In genomic region chr4:133101751-133102150, GRCm38 (mm10) we compare ENCODE assay signal across 13 mouse cellular contexts. TPM values are rescaled to one million over a fixed set of nuclear protein-coding genes. Genes with fewer than 3 reads are reported as not detected.
A peak's percentile ranks its signal among the peaks of the same experiment; 100 is the strongest.
DNase-seq lines count a peak whose midpoint lies in the region; ATAC-seq and TF ChIP-seq lines count a peak whose summit lies in the region.
"Had no signal": no experiment of that assay in that cellular context is flagged by ENCODE, and none has a peak within 500 bp of the region (broad histone marks: within the 10 kb centered on the region; RNA-seq: fewer than 3 reads in every experiment).

No protein-coding gene starts in this region.

- H3K9ac ChIP-seq in forebrain, embryonic 15.5 days (replicated peaks): no peak overlapping the region
- H3K9ac ChIP-seq in kidney, postnatal 0 days (ENCODE audit: low read depth, low read length): no peak overlapping the region
- H3K9ac ChIP-seq in ES-E14 (ENCODE audit: insufficient read depth, low read depth, low read length, poor library complexity, severe bottlenecking): peak overlapping the region; percentile 54; the same call in 1 of the 2 replicates
- no peak overlapping the region for H3K9ac ChIP-seq in hindbrain, postnatal 0 days (replicated peaks; ENCODE audit: low read length)
- H3K9ac ChIP-seq: limb, embryonic 12.5 days had no signal

- WGBS in forebrain, embryonic 15.5 days: 82% methylated on average over 9 of the region's 9 CpGs
- WGBS in forebrain, embryonic 10.5 days: 83% methylated on average over 9 of the region's 9 CpGs
- WGBS in kidney, postnatal 0 days: 75% methylated on average over 9 of the region's 9 CpGs
- 63% methylated on average over 9 of the region's 9 CpGs for WGBS in hindbrain, postnatal 0 days

- in situ Hi-C loops in ES-E14 (cut with MboI; ENCODE audit: low sequenced_read_pairs in 2 of 2, unreplicated experiment in 2 of 2): no loop called here

- ATAC-seq in forebrain, embryonic 15.5 days (replicated peaks): no peak
- no peak for ATAC-seq in kidney, postnatal 0 days (replicated peaks; ENCODE audit: low FRiP score, low read depth)
- ATAC-seq in hindbrain, postnatal 0 days: no peak

- H3K27me3 ChIP-seq in forebrain, embryonic 15.5 days: no peaks in the 10 kb centered on the region
- H3K27me3 ChIP-seq in forebrain, embryonic 10.5 days (ENCODE audit: poor library complexity, severe bottlenecking): peaks cover 12% of the 10 kb centered on the region
- no peaks in the 10 kb centered on the region for H3K27me3 ChIP-seq in kidney, postnatal 0 days (ENCODE audit: insufficient read depth, low read length)
- no peaks in the 10 kb centered on the region for H3K27me3 ChIP-seq in hindbrain, postnatal 0 days (ENCODE audit: insufficient read depth, low read length)
- H3K27me3 ChIP-seq: limb, embryonic 12.5 days had no signal

- peaks cover 15% of the 10 kb centered on the region for H3K4me1 ChIP-seq in forebrain, embryonic 15.5 days
- H3K4me1 ChIP-seq in forebrain, embryonic 10.5 days: peaks cover 12% of the 10 kb centered on the region
- peaks cover 7% of the 10 kb centered on the region for H3K4me1 ChIP-seq in kidney, postnatal 0 days (replicated peaks; ENCODE audit: insufficient read depth, low read length)
- peaks cover 9 to 11% of the 10 kb centered on the region in 2 experiments; a peak in 3 of 4 replicates for H3K4me1 ChIP-seq in ES-E14 (ENCODE audit: control insufficient read depth in 2 of 2, insufficient read depth in 2 of 2, low read length in 2 of 2, poor library complexity in 1 of 2)
- H3K4me1 ChIP-seq in hindbrain, postnatal 0 days (ENCODE audit: insufficient read depth, low read length): peaks cover 5% of the 10 kb centered on the region; the same call in 1 of the 2 replicates

- H3K27ac ChIP-seq in forebrain, embryonic 15.5 days (replicated peaks): no peak overlapping the region
- H3K27ac ChIP-seq in forebrain, embryonic 10.5 days: no peak overlapping the region
- H3K27ac ChIP-seq in kidney, postnatal 0 days: peak overlapping the region; percentile 19; the same call in 1 of the 2 replicates
- peak overlapping the region; percentile 80 for H3K27ac ChIP-seq in ES-E14 (ENCODE audit: insufficient read depth, low read depth, low read length, poor library complexity, severe bottlenecking)
- no peak overlapping the region for H3K27ac ChIP-seq in hindbrain, postnatal 0 days
- H3K27ac ChIP-seq: limb, embryonic 12.5 days had no signal

- peak overlapping the region; percentile 31 for H3K4me2 ChIP-seq in forebrain, embryonic 15.5 days (replicated peaks)
- H3K4me2 ChIP-seq in kidney, postnatal 0 days (ENCODE audit: low read length): no peak overlapping the region
- H3K4me2 ChIP-seq in hindbrain, postnatal 0 days (ENCODE audit: low read depth, low read length): peak overlapping the region; percentile 43
- H3K4me2 ChIP-seq: limb, embryonic 12.5 days had no signal

- peak overlapping the region; percentile 9; the same call in 1 of the 2 replicates for H3K4me3 ChIP-seq in forebrain, embryonic 15.5 days
- no peak overlapping the region for H3K4me3 ChIP-seq in forebrain, embryonic 10.5 days
- no peak overlapping the region for H3K4me3 ChIP-seq in kidney, postnatal 0 days (replicated peaks; ENCODE audit: low read depth, low read length)
- H3K4me3 ChIP-seq in ES-E14 (ENCODE audit: insufficient read depth in 1 of 2, low read depth in 1 of 2, low read length in 2 of 2, poor library complexity in 1 of 2, severe bottlenecking in 1 of 2): peak overlapping the region in 1 of 2 experiments; percentile 1; a peak in 1 of 4 replicates
- no peak overlapping the region for H3K4me3 ChIP-seq in hindbrain, postnatal 0 days (ENCODE audit: low read length)
- H3K4me3 ChIP-seq: limb, embryonic 12.5 days had no signal

- H3K9me3 ChIP-seq in forebrain, embryonic 15.5 days: no peaks in the 10 kb centered on the region
- H3K9me3 ChIP-seq in forebrain, embryonic 10.5 days: no peaks in the 10 kb centered on the region
- no peaks in the 10 kb centered on the region for H3K9me3 ChIP-seq in kidney, postnatal 0 days (replicated peaks; ENCODE audit: low read length)
- H3K9me3 ChIP-seq in ES-E14 (ENCODE audit: control insufficient read depth, insufficient read depth, low read depth, low read length): no peaks in the 10 kb centered on the region
- H3K9me3 ChIP-seq in hindbrain, postnatal 0 days (ENCODE audit: low read length): no peaks in the 10 kb centered on the region
- H3K9me3 ChIP-seq: limb, embryonic 12.5 days had no signal

- no peak for TF ChIP-seq CTCF in kidney, postnatal 0 days (IDR thresholded peaks at IDR 0.05; ENCODE audit: low read depth)
- no peak for TF ChIP-seq CTCF in hindbrain, postnatal 0 days (IDR thresholded peaks at IDR 0.05; ENCODE audit: low read depth)

- no peak for DNase-seq in forebrain, embryonic 10.5 days (ENCODE audit: extremely low spot score, low spot score)
- no peak for DNase-seq in kidney, postnatal 0 days (ENCODE audit: low spot score)
- no peak for DNase-seq in kidney, postnatal 10 days
- no peak for DNase-seq in ES-E14 (ENCODE audit: low read depth, low spot score)
- no peak for DNase-seq in hindbrain, postnatal 0 days (ENCODE audit: low spot score)
- no peak for DNase-seq in frontal cortex, postnatal 14 days (ENCODE audit: low spot score in 2 of 2)
- DNase-seq in liver: no peak
- DNase-seq: cerebellum, adult 11-12 months; heart, postnatal 4 days; lung, adult 18-20 months; thymus, postnatal 36 days had no signal

- no peaks in the 10 kb centered on the region for H3K36me3 ChIP-seq in forebrain, embryonic 15.5 days
- no peaks in the 10 kb centered on the region for H3K36me3 ChIP-seq in forebrain, embryonic 10.5 days (replicated peaks)
- no peaks in the 10 kb centered on the region for H3K36me3 ChIP-seq in kidney, postnatal 0 days (ENCODE audit: insufficient read depth, low read length)
- no peaks in the 10 kb centered on the region for H3K36me3 ChIP-seq in ES-E14 (ENCODE audit: control insufficient read depth, insufficient read depth, low read length, poor library complexity, severe bottlenecking)
- H3K36me3 ChIP-seq in hindbrain, postnatal 0 days (ENCODE audit: insufficient read depth, low read length): no peaks in the 10 kb centered on the region
- H3K36me3 ChIP-seq: limb, embryonic 12.5 days had no signal

TF ChIP-seq in ES-E14, 5 proteins besides CTCF, POLR2A, EP300 and RAD21:
- TF ChIP-seq MAFK (IDR thresholded peaks at IDR 0.05; ENCODE audit: insufficient read depth, low read depth, low read length) (no peak), HCFC1 (IDR thresholded peaks at IDR 0.05; ENCODE audit: borderline replicate concordance, insufficient read depth, low read length) (no peak), ZC3H11A (IDR thresholded peaks at IDR 0.05; ENCODE audit: borderline replicate concordance, low read depth, low read length) (no peak), CHD2 (IDR thresholded peaks at IDR 0.05; ENCODE audit: low read depth, low read length) (no peak)

RNA-seq across cellular contexts. Expression of gene Wasf2, which starts 28.6 kb away (rescaled TPM):
- 31.8 and 33.6 TPM in 2 replicates for polyA plus RNA-seq in forebrain, embryonic 15.5 days (2015; fragmentation: Nextera tagmentation; extraction: Ambion mirVana)
- 47.4 and 49.1 TPM in 2 replicates for polyA plus RNA-seq in forebrain, embryonic 10.5 days (2016; fragmentation: Nextera tagmentation; extraction: Ambion mirVana)
- 98.8 and 113 TPM in 2 replicates for polyA plus RNA-seq in kidney, postnatal 0 days (2015; fragmentation: Nextera tagmentation; extraction: Ambion mirVana)
- 31.8 and 32.3 TPM in 2 replicates for total RNA-seq in ES-E14 (2012; rRNA removed)
- total RNA-seq in hindbrain, postnatal 0 days (2014; rRNA removed): 14.1 and 14.7 TPM in 2 replicates
- polyA plus RNA-seq in hindbrain, postnatal 0 days (2015; fragmentation: Nextera tagmentation; extraction: Ambion mirVana): 27.5 and 32.3 TPM in 2 replicates

Comparison
In these comparisons a context has a peak if more than half of its experiments do, and no peak if none do; other contexts are left out.
1. H3K27ac ChIP-seq: peak in kidney, postnatal 0 days (single experiment) and ES-E14 (single experiment); none in forebrain, embryonic 15.5 days (single experiment), forebrain, embryonic 10.5 days (single experiment) and hindbrain, postnatal 0 days (single experiment).